Mouse (Mus musculus) thymus, postnatal 0 days (tissue): Measurements from ENCODE around the gene Trim31. TPM values are rescaled to one million over a fixed set of nuclear protein-coding genes. Genes with fewer than 3 reads are reported as not detected.

Source experiments
- DNase-seq: peaks from one replicate; pipeline ENCODE4 v3.0.0-alpha.2; 2015; ENCODE audit warnings: low spot score
- polyA plus RNA-seq: library from polyadenylated mRNA; unstranded; fragments of >200 nt; fragmentation: Nextera tagmentation; extraction: Ambion mirVana; gene quantifications from 2 replicates; pipeline ENCODE4 v1.2.1, GENCODE M21; 2015

Gene Trim31
- polyA plus RNA-seq, 1 experiment from 2014 or later, result 0.16 TPM

GRCm38 (mm10) chr17:36943691-36944090 is 45.8 kb downstream of the Trim31 start:
- no peak for DNase-seq

GRCm38 (mm10) chr17:36944121-36944775 is 46.3 kb downstream of the Trim31 start:
- DNase-seq, result peak; percentile 72

DNA sequence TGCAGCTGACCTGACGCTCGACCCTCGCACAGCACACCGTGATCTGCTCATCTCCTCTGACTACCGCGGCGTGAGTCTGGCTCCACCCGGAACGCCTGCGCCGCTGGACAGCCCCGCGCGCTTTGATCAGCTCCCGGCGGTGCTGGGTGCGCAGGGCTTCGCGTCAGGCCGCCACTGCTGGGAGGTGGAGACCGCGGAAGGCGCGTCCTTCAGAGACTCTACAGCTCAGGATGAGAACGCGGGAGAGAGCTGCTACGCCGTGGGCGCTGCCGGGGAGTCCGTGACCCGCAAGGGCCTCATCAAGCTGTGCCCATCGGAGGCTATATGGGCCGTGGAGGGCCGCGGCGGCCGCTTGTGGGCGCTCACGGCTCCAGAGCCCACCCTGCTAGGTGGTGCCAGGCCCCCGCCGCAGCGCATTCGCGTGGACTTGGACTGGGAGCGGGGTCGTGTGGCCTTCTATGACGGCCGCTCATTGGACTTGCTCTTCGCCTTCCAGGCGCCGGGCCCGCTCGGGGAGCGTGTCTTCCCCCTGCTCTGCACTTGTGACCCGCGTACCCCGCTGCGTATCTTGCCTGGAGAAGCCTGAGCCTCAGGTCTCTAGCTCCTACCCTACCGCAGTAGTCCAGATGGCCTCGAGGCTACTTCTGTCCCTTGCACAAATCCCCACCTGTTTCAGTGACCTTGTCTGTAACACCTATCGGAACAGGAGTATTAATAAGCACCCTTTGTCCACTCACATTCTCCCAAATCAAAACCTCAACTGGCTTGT is 49.3 kb downstream of the Trim31 start:
- DNase-seq, result peak; percentile 15

GRCm38 (mm10) chr17:36948286-36948685 is 50.4 kb downstream of the Trim31 start:
- DNase-seq, result no peak

GRCm38 (mm10) chr17:36949265-36949664 is 51.3 kb downstream of the Trim31 start:
- DNase-seq, result no peak

DNA sequence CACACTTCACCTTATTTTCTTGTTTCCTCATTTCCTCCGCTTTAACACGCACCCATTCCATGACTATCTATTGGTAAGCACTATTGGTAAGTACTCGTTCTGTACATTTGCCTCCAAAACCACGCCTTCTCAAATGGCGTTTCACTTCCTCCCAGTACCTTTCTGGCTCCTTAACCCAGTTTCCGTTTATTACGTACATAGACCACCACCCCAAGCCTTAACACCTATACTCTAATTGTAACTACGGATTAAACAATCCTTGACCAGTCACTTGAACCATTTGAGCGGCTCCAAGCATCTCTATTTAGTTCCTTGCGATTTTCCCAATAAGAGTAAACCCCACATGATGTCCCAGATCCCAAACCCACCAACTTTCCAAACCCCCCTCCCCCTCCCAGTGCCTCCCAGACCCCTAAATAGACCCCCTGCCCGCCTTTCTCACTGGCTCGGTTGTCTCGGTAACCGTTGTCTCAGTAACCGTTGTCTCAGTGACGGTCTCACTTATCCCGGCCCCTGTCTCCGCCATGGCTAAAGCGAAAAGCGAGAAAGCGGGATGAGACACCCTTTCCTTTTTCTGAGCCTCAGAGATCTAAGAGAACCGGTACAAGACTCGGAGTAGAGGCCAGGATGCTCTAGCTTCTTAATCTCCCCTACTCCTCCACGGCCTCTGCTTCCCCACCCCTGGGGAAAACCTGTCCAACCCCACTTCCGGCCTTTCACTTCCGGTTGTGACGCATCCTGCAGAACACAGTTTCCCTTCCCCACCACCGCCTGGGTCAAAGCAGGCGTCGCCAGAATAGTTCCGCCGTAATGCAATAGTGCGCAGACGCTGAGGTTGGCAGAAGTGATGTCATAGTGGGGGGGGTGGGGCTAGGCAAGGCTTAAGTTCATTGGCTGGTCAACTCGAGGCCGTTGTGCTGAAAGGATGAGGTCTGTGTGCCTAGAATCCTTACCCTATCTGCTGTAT is 53.3 kb downstream of the Trim31 start, which contains the start of gene Ppp1r11:
Gene Ppp1r11, minus strand, starts transcription at position 761 of the 967 bp plus-strand sequence.
- peak; percentile 98 for DNase-seq

GRCm38 (mm10) chr17:36952631-36953030 is 54.7 kb downstream of the Trim31 start:
- DNase-seq, result no peak

DNA sequence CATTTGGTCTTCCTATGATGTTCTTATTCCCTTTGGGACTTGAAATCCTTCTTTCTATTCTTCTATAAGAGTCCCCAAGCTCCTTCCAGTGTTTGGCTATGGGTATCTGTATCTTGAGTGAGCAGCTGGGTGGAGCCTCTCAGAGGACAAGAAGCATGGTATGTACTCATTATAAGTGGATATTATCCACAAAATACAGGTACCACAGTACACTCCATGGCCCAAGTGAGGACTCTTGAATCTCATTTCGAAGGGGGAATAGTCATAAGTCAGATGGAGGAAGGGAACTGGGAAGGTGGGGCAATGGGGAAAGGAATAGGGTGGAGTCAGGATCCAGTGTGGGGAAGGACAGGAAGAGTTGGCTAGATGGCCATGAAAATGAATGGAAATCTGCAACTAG is 55.1 kb downstream of the Trim31 start:
- no peak for DNase-seq

GRCm38 (mm10) chr17:36957999-36958743 is 60.3 kb downstream of the Trim31 start, which contains the start of the genes Znrd1 and Znrd1as:
Gene Znrd1, minus strand, starts transcription at chr17:36958559.
Gene Znrd1as, plus strand, starts transcription at chr17:36958592.
- peak; percentile 92 for DNase-seq

GRCm38 (mm10) chr17:36958884-36959283 is 61.0 kb downstream of the Trim31 start:
- DNase-seq, result no peak

Other genes with a start within 250 kb of the Trim31 start
- 0.22 TPM in 1 of 2 replicates, not detected in the other for gene H2-M1, start 225.9 kb upstream of the Trim31 start, polyA plus RNA-seq
- gene H2-M10.5, start 125.2 kb upstream of the Trim31 start, polyA plus RNA-seq, result 0.61 and 0.82 TPM in 2 replicates
- not detected in 2 replicates for gene H2-M10.6, start 85.9 kb upstream of the Trim31 start, polyA plus RNA-seq
- gene Trim26, start 61.0 kb upstream of the Trim31 start, polyA plus RNA-seq, result 17.9 and 19.9 TPM in 2 replicates
- 0.08 and 0.09 TPM in 2 replicates for gene Trim15, start 30.9 kb upstream of the Trim31 start, polyA plus RNA-seq
- 0.09 and 0.24 TPM in 2 replicates for gene Trim10, start 28.5 kb upstream of the Trim31 start, polyA plus RNA-seq
- 0.16 and 0.28 TPM in 2 replicates for gene Trim40, start 8.0 kb upstream of the Trim31 start, polyA plus RNA-seq
- gene Rnf39, start 44.8 kb downstream of the Trim31 start, polyA plus RNA-seq, result 0.42 and 0.45 TPM in 2 replicates
- 145 and 162 TPM in 2 replicates for gene Ppp1r11, start 53.6 kb downstream of the Trim31 start, polyA plus RNA-seq
- 121 and 135 TPM in 2 replicates for gene Znrd1, start 60.4 kb downstream of the Trim31 start, polyA plus RNA-seq
- 5.4 and 5.9 TPM in 2 replicates for gene Znrd1as, start 60.5 kb downstream of the Trim31 start, polyA plus RNA-seq
- not detected in 2 replicates for gene 2410137M14Rik, start 83.1 kb downstream of the Trim31 start, polyA plus RNA-seq
- gene H2-M5, start 91.4 kb downstream of the Trim31 start, polyA plus RNA-seq, result 0.09 and 0.10 TPM in 2 replicates
- 3.4 and 3.9 TPM in 2 replicates for gene Zfp57, start 103.0 kb downstream of the Trim31 start, polyA plus RNA-seq
- gene Mog, start 125.3 kb downstream of the Trim31 start, polyA plus RNA-seq, result not detected in 2 replicates
- gene Gabbr1, start 147.8 kb downstream of the Trim31 start, polyA plus RNA-seq, result 2.4 and 6.8 TPM in 2 replicates
- not detected in 2 replicates for gene Olfr90, start 190.4 kb downstream of the Trim31 start, polyA plus RNA-seq
- gene Olfr91, start 200.2 kb downstream of the Trim31 start, polyA plus RNA-seq, result not detected in 2 replicates
- not detected in 2 replicates for gene Olfr92, start 222.0 kb downstream of the Trim31 start, polyA plus RNA-seq